Mouse (Mus musculus): ENCODE results near the gene Atpif1. TPM values are rescaled to one million over a fixed set of nuclear protein-coding genes. Genes with fewer than 3 reads are reported as not detected.
"Not testable (repeated sequence)": the region's sequence is repeated elsewhere in the genome, so short reads cannot be mapped to it uniquely, and the experiment has no call there.

Gene Atpif1
- total RNA-seq, 4 experiments from 2014 or later = 313 to 407 (median 357) TPM

GRCm38 (mm10) chr4:132492178-132493060 lies 41.0 kb downstream of the Atpif1 start:
- peak; percentile 25 to 29 for DNase-seq (ENCODE audit: low spot score in 2 of 2)

GRCm38 (mm10) chr4:132491748-132492147 lies 41.7 kb downstream of the Atpif1 start:
- no peak for DNase-seq (ENCODE audit: low spot score in 2 of 2)

GRCm38 (mm10) chr4:132491057-132491456 lies 42.4 kb downstream of the Atpif1 start:
- no peak for DNase-seq (ENCODE audit: low spot score in 2 of 2)

- no peak for DNase-seq (ENCODE audit: low spot score in 2 of 2)
Measured at GRCm38 (mm10) chr4:132490273-132491010, 43.0 kb downstream of the Atpif1 start.

GRCm38 (mm10) chr4:132488976-132489375 lies 44.5 kb downstream of the Atpif1 start:
- DNase-seq (ENCODE audit: low spot score in 2 of 2) = no peak

- no peak for DNase-seq (ENCODE audit: low spot score in 2 of 2)
Measured at GRCm38 (mm10) chr4:132488521-132488920, 44.9 kb downstream of the Atpif1 start.

- DNase-seq (ENCODE audit: low spot score in 2 of 2) = no peak
Measured at GRCm38 (mm10) chr4:132484820-132485219, 48.6 kb downstream of the Atpif1 start.

GRCm38 (mm10) chr4:132484231-132484630 lies 49.2 kb downstream of the Atpif1 start:
- no peak for DNase-seq (ENCODE audit: low spot score in 2 of 2)

GRCm38 (mm10) chr4:132482956-132483608 lies 50.4 kb downstream of the Atpif1 start:
- DNase-seq (ENCODE audit: low spot score in 2 of 2) = no peak

- DNase-seq (ENCODE audit: low spot score in 2 of 2) = not testable (repeated sequence)
Measured at GRCm38 (mm10) chr4:132482104-132482503, 51.4 kb downstream of the Atpif1 start.

Other genes starting within 250 kb of the Atpif1 start
- 1 to 10 TPM; 1.4 to 2.8 (median 1.9) TPM for gene Rab42, start 230.3 kb downstream of the Atpif1 start, total RNA-seq (2022)
- gene Trnau1ap, start 204.1 kb downstream of the Atpif1 start, total RNA-seq (2022) = 10 to 100 TPM; 21.9 to 27.1 (median 24.0) TPM
- gene Rcc1, start 180.1 kb downstream of the Atpif1 start, total RNA-seq (2022) = 10 to 100 TPM; 10.0 to 12.4 (median 11.0) TPM
- gene Phactr4, start 111.2 kb downstream of the Atpif1 start, total RNA-seq (2022) = 10 to 100 TPM in 3 of 4 experiments, 1 to 10 TPM in 1; 9.0 to 14.0 (median 12.6) TPM
- 10 to 100 TPM in 1 of 4 experiments, 1 to 10 TPM in 3; 8.3 to 10.3 (median 9.2) TPM for gene Med18, start 69.7 kb downstream of the Atpif1 start, total RNA-seq (2022)
- gene Sesn2, start 23.2 kb downstream of the Atpif1 start, total RNA-seq (2022) = 10 to 100 TPM; 13.1 to 14.5 (median 14.4) TPM
- gene Dnajc8, start 1.9 kb upstream of the Atpif1 start, total RNA-seq (2022) = 100 to 1,000 TPM in 2 of 4 experiments, 10 to 100 TPM in 2; 88.8 to 104 (median 94.6) TPM
- gene Ptafr, start 30.4 kb upstream of the Atpif1 start, total RNA-seq (2022) = 1 to 10 TPM; 1.1 to 3.8 (median 2.5) TPM
- 10 to 100 TPM; 28.7 to 31.1 (median 29.0) TPM for gene Eya3, start 105.3 kb upstream of the Atpif1 start, total RNA-seq (2022)
- 1 to 10 TPM; 2.9 to 4.5 (median 3.6) TPM for gene Xkr8, start 198.9 kb upstream of the Atpif1 start, total RNA-seq (2022)
- 1 to 10 TPM; 3.4 to 4.6 (median 4.0) TPM for gene Smpdl3b, start 223.6 kb upstream of the Atpif1 start, total RNA-seq (2022)
- 10 to 100 TPM; 13.3 to 15.7 (median 15.1) TPM for gene Rpa2, start 234.7 kb upstream of the Atpif1 start, total RNA-seq (2022)